Mouse (Mus musculus): ENCODE results near the gene Pltp.

GRCm38 (mm10) chr2:164899723-164900459 is 42.4 kb upstream of the Pltp start:
- TF ChIP-seq HCFC1 (IDR thresholded peaks at IDR 0.05; ENCODE audit: borderline replicate concordance, insufficient read depth, low read length) (no peak), MAFK (IDR thresholded peaks at IDR 0.05; ENCODE audit: insufficient read depth, low read depth, low read length) (no peak)
